8 mouse cellular contexts compared by ENCODE assay signal in the genomic region with DNA sequence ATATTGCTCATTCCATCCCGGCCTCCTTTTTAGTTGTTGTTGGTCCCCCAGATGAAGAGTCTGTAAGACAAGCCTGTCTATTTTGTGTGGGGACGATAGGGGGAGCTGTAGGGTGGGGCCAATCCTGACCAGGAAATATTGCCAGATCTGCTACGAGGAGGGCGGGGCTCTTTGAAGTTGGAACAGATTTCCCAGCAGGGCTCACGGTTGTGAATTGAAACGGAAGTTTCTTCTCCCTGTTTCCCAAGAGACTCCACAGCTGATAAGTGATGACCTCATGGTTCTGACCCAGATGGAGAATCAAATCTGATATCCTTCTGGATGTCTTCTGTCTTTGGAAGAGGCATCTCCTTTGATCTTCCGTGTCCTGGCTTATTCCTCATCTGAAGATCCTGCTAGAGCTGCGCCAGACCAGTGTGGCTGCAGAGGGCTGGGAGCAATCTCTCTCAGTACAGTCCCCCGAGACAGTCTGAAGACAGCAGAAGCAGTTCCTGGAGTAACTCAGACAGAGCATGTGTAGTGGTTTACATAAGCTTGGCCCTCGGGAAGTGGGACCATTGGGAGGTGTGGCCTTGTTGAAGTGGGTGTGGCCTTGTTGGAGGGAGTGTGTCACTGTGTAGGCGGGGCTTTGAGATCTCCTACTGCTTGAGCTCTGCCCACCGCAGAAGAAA.
DNase-seq lines count a peak whose midpoint lies in the region; ATAC-seq and TF ChIP-seq lines count a peak whose summit lies in the region.

No protein-coding gene starts in this region.

- peak overlapping the region; percentile 36; the same call in 1 of the 2 replicates for H3K4me2 ChIP-seq in limb, embryonic 11.5 days (ENCODE audit: low read depth, severe bottlenecking)
- peak overlapping the region; percentile 31 for H3K4me2 ChIP-seq in midbrain, embryonic 11.5 days

- peak; percentile 47 for TF ChIP-seq CTCF in cortical plate, adult 2 months (IDR thresholded peaks at IDR 0.05; ENCODE audit: extremely low read depth, insufficient read depth, low read length)

- peak; percentile 44 to 62 for DNase-seq in urinary bladder, adult 18-20 months (ENCODE audit: low spot score in 2 of 2)
- no peak for DNase-seq in urinary bladder, postnatal 10 days (ENCODE audit: low spot score)
- peak; percentile 64 for DNase-seq in gastrocnemius, postnatal 25 days
- DNase-seq in hindlimb bud, embryonic 11.5 days (ENCODE audit: extremely low spot score, low read depth, low spot score), result peak; percentile 22
- DNase-seq in limb, embryonic 11.5 days (ENCODE audit: low spot score), result peak; percentile 61
- DNase-seq in midbrain, embryonic 11.5 days (ENCODE audit: low spot score, missing footprints), result peak; percentile 90
- peak; percentile 46 to 74 for DNase-seq in urinary bladder, postnatal 36 days (ENCODE audit: low spot score in 2 of 2)

- ATAC-seq in limb, embryonic 11.5 days (ENCODE audit: insufficient number of reproducible peaks, low FRiP score, low TSS enrichment, low read depth), result peak; percentile 67; the same call in 1 of the 2 replicates
- ATAC-seq in midbrain, embryonic 11.5 days (ENCODE audit: low FRiP score), result peak; percentile 85

- no peaks in the 10 kb centered on the region for H3K9me3 ChIP-seq in limb, embryonic 11.5 days (ENCODE audit: control insufficient read depth, low read length)
- H3K9me3 ChIP-seq in midbrain, embryonic 11.5 days (ENCODE audit: control insufficient read depth, low read length), result no peaks in the 10 kb centered on the region

- no peaks in the 10 kb centered on the region for H3K27me3 ChIP-seq in limb, embryonic 11.5 days (ENCODE audit: control insufficient read depth, insufficient read depth, low read length)
- no peaks in the 10 kb centered on the region for H3K27me3 ChIP-seq in midbrain, embryonic 11.5 days (ENCODE audit: control insufficient read depth, insufficient read depth, low read length)

- H3K36me3 ChIP-seq in limb, embryonic 11.5 days (ENCODE audit: control insufficient read depth, insufficient read depth, low read length), result no peaks in the 10 kb centered on the region
- H3K36me3 ChIP-seq in midbrain, embryonic 11.5 days (ENCODE audit: control insufficient read depth, insufficient read depth, low read length), result no peaks in the 10 kb centered on the region

- TF ChIP-seq POLR2A in cortical plate, adult 2 months (IDR thresholded peaks at IDR 0.05; ENCODE audit: extremely low read depth, insufficient read depth, low read length), result no peak

- 10% methylated on average over 12 of the region's 12 CpGs for WGBS in limb, embryonic 11.5 days
- 12% methylated on average over 12 of the region's 12 CpGs for WGBS in midbrain, embryonic 11.5 days

- H3K4me1 ChIP-seq in cortical plate, adult 2 months (ENCODE audit: control insufficient read depth, insufficient read depth, low read length), result no peaks in the 10 kb centered on the region
- no peaks in the 10 kb centered on the region for H3K4me1 ChIP-seq in limb, embryonic 11.5 days (ENCODE audit: control insufficient read depth, insufficient read depth, low read length)
- no peaks in the 10 kb centered on the region; the same call in 1 of the 2 replicates for H3K4me1 ChIP-seq in midbrain, embryonic 11.5 days (ENCODE audit: control insufficient read depth, insufficient read depth, low read length)

- no peak overlapping the region for H3K4me3 ChIP-seq in cortical plate, adult 2 months (ENCODE audit: insufficient read depth, low read length)
- no peak overlapping the region for H3K4me3 ChIP-seq in limb, embryonic 11.5 days (ENCODE audit: low read depth, low read length)
- H3K4me3 ChIP-seq in midbrain, embryonic 11.5 days (ENCODE audit: low read depth, low read length), result no peak overlapping the region

- no peak overlapping the region for H3K27ac ChIP-seq in cortical plate, adult 2 months (ENCODE audit: insufficient read depth, low read length)
- no peak overlapping the region for H3K27ac ChIP-seq in limb, embryonic 11.5 days (replicated peaks; ENCODE audit: low read depth, low read length)
- no peak overlapping the region for H3K27ac ChIP-seq in midbrain, embryonic 11.5 days (ENCODE audit: low read depth, low read length)

- no peak overlapping the region for H3K9ac ChIP-seq in limb, embryonic 11.5 days (ENCODE audit: low read length)
- H3K9ac ChIP-seq in midbrain, embryonic 11.5 days (ENCODE audit: low read length), result no peak overlapping the region
